Mouse (Mus musculus): Measurements from ENCODE around the gene Znhit3. TPM values are rescaled to one million over a fixed set of nuclear protein-coding genes. Genes with fewer than 3 reads are reported as not detected.

Znhit3 gene
- polyA plus RNA-seq, 1 experiment from 2014 or later = 61.8 TPM

DNA sequence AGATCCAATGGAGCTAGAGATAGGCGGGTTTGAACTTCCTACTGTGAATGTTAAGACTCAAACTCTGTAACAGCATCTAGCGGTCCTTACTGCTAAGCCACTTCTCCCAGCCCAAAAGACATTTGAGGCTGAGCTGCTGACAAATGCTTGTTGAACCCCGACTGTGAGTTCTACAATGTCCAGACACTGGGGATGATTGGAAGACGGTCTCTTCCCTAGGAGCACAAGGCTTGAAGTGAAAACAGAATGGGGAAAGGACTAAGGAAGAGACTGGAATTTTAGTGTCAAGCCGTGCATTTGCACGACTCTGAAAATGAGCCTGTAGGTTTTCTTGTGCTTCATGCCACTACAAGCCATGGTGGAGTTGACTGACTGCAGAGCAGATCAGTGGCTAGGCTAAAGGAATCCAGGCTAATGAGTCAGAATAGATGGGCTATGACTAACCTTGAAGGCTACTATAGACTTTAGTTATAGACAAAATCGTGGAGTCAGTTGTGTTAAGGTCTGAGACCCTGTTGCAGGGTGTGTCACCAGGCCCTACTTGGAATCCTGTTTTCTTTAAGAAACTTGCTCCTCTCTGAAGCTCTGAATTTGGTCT, 636 bp upstream of the Znhit3 start:
- 58% methylated on average over 7 of the region's 7 CpGs for WGBS
- no peak for ATAC-seq (replicated peaks)
- H3K27ac ChIP-seq = peak overlapping the region; percentile 61; the same call in 1 of the 2 replicates

DNA sequence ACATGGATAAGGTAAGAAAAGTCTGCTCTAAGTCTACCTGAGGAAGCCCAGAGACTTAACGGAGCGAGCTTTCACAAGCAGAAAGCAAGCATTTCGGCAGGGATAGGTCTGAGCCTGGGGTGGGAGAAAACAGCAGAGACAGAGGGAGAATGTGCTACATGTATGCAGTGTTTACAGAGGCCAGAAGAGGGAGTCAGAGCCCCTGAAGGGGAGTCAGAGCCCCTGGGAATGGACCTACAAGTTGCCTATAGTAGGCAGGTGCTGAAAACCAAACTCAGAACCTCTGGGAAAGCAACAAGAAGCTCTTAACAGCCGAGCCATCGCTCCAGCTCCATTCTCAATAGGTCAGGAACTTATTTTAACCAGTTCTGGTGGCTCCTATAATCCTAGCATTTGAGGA, 1.5 kb downstream of the Znhit3 start:
- H3K4me3 ChIP-seq = no peak overlapping the region
- 78% methylated on average over 5 of the region's 5 CpGs for WGBS
- no peak overlapping the region for H3K27ac ChIP-seq
- H3K4me1 ChIP-seq = peaks cover 23% of the 10 kb centered on the region
- no peaks in the 10 kb centered on the region for H3K9me3 ChIP-seq
- peaks cover 26% of the 10 kb centered on the region for H3K36me3 ChIP-seq (replicated peaks)
- no peak overlapping the region for H3K9ac ChIP-seq
- 0 out of 2 replicates have a peak overlapping the region, but pooled peaks have one; percentile 86 for H3K4me2 ChIP-seq
- ATAC-seq (replicated peaks) = no peak
- no peaks in the 10 kb centered on the region for H3K27me3 ChIP-seq (replicated peaks)

More for the DNA sequence above, 636 bp upstream of the Znhit3 start:
- Histone ChIP-seq H3K9ac (peak overlapping the region; percentile 49), H3K4me1 (peaks cover 23% of the 10 kb centered on the region), H3K36me3 (replicated peaks) (peaks cover 10% of the 10 kb centered on the region), H3K4me2 (peak overlapping the region; percentile 86), H3K9me3 (no peaks in the 10 kb centered on the region), H3K27me3 (replicated peaks) (no peaks in the 10 kb centered on the region), H3K4me3 (peak overlapping the region; percentile 88)

DNA sequence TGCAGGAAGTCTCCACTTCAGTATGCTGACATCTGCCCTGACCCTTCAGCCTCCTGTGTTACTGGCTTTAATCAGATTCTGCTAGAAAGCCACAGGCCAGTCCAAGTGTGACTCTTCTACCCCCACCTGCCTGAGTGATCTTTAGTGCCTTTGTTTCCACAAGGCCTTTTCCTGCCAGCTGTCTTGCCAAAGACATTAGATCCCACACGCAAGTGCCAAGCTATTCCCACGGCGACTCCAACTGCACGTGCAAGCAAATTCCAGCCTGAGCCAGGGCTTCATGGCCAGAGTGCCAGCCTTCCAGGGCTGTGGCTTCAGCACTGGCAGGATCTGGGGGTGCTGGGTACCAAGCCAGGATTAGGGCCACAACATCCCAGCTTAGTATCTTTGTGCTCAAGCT, 5.8 kb downstream of the Znhit3 start:
- Histone ChIP-seq H3K36me3 (replicated peaks) (peaks cover 50% of the 10 kb centered on the region), H3K4me2 (no peak overlapping the region), H3K27me3 (replicated peaks) (no peaks in the 10 kb centered on the region), H3K4me1 (peaks cover 14% of the 10 kb centered on the region), H3K4me3 (no peak overlapping the region), H3K27ac (no peak overlapping the region), H3K9ac (no peak overlapping the region), H3K9me3 (no peaks in the 10 kb centered on the region)
- no peak for ATAC-seq (replicated peaks)
- WGBS = 87% methylated on average over 4 of the region's 4 CpGs

DNA sequence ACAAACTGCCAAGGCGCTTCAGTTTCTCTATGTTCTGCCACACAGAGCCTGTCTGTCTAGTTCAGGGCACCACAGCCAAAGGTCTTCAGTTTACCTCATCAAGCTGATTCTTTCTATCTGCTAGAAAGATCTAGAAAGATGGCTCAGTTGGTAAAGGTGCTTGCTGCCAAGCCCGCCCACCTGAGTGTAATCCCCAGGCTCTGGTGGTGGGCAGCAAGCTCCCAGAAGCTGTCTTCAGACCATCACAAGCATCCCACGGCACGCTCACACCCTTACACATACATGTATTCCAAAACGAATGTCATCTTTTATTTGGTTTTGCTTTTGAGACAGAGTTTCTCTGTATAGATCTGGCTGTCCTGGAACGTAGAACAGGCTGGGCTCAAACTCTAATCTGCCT, 7.7 kb downstream of the Znhit3 start:
- no peak overlapping the region for H3K4me2 ChIP-seq
- H3K36me3 ChIP-seq (replicated peaks) = peaks cover 56% of the 10 kb centered on the region
- no peak for ATAC-seq (replicated peaks)
- no peak overlapping the region for H3K9ac ChIP-seq
- H3K27ac ChIP-seq = no peak overlapping the region
- H3K4me3 ChIP-seq = no peak overlapping the region
- 94% methylated on average over 6 of the region's 6 CpGs for WGBS
- no peaks in the 10 kb centered on the region for H3K27me3 ChIP-seq (replicated peaks)
- no peaks in the 10 kb centered on the region for H3K4me1 ChIP-seq
- H3K9me3 ChIP-seq = no peaks in the 10 kb centered on the region

DNA sequence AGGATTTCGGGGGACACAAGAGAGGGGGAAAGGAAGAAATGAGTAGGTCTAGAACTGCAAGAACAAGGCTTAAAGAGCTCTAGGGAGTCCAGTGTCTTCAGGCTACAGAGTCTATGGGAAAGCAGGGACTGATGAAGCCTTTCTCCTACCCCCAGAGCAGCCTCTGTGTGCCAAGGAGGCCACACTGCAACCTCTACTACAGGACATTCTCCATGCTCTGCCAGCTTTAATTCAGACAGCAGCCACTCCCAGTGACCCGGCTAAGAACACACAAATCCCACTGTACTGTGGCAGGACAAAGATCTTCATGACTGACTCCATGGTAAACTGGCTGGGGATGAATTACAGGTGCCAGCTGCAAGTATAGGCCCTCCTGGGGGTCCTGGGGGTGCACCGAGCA, 9.1 kb downstream of the Znhit3 start:
- peaks cover 61% of the 10 kb centered on the region for H3K36me3 ChIP-seq (replicated peaks)
- H3K27me3 ChIP-seq (replicated peaks) = no peaks in the 10 kb centered on the region
- no peak overlapping the region for H3K4me3 ChIP-seq
- ATAC-seq (replicated peaks) = no peak
- H3K4me1 ChIP-seq = no peaks in the 10 kb centered on the region
- WGBS = 81% methylated on average over 3 of the region's 3 CpGs
- H3K9me3 ChIP-seq = no peaks in the 10 kb centered on the region
- no peak overlapping the region for H3K4me2 ChIP-seq
- no peak overlapping the region for H3K9ac ChIP-seq
- no peak overlapping the region for H3K27ac ChIP-seq

DNA sequence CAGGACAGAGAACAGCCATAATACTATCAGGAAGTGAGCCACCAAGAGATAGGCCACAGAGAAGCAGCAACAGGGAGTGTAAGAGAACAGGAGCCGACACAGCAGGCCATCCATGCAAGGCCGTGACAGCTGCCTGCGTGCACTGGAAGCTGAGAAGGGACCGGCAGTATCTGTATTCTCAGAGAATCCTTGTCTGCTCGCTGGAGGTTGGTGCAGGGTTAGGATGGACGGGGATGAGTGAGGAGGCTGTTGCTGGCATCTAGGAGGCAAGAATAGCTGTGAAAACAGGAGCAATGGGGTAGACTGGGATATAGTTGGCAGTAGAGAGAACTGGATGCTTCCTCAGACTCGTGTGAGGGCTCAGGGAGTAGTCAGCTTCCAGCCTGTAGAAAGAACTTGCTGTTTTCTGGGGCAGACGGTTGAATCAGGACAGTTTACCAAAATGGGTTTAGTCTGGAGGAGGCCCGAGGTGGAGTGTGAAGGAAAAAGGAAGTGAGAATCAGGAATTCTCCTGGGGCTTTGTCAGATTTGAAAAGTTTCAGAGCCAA, 11.5 kb downstream of the Znhit3 start:
- 88% methylated on average over 9 of the region's 9 CpGs for WGBS
- H3K27me3 ChIP-seq (replicated peaks) = no peaks in the 10 kb centered on the region
- no peak for ATAC-seq (replicated peaks)

DNA sequence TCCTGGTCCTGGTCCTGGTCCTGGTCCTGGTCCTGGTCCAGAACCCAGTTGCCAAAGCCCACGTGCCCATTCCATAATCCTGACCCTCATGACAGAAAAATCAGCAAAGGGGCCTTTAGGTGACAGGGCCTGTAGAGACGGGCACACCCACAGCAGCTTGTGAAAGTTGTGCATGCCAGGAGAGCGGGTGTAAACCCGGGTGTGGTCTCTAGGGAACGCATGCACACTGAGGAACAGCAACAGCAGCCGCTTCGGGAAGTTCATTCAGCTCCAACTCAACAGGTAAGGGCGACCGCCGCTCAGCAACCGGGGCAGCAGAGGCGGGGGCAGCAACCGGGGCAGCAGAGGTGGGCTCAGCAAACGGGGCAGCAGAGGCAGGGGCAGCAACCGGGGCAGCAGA, 23.1 kb downstream of the Znhit3 start:
- WGBS = 90% methylated on average over 15 of the region's 15 CpGs
- H3K36me3 ChIP-seq (replicated peaks) = peaks cover 34% of the 10 kb centered on the region
- no peak overlapping the region for H3K4me2 ChIP-seq
- H3K4me3 ChIP-seq = no peak overlapping the region
- no peaks in the 10 kb centered on the region for H3K9me3 ChIP-seq
- no peaks in the 10 kb centered on the region for H3K27me3 ChIP-seq (replicated peaks)
- H3K27ac ChIP-seq = no peak overlapping the region
- ATAC-seq (replicated peaks) = no peak
- H3K9ac ChIP-seq = no peak overlapping the region
- H3K4me1 ChIP-seq = no peaks in the 10 kb centered on the region

More for the DNA sequence above, 11.5 kb downstream of the Znhit3 start:
- Histone ChIP-seq H3K4me1 (no peaks in the 10 kb centered on the region), H3K4me3 (no peak overlapping the region), H3K36me3 (replicated peaks) (peaks cover 59% of the 10 kb centered on the region), H3K9me3 (no peaks in the 10 kb centered on the region), H3K9ac (no peak overlapping the region), H3K4me2 (no peak overlapping the region), H3K27ac (no peak overlapping the region)

DNA sequence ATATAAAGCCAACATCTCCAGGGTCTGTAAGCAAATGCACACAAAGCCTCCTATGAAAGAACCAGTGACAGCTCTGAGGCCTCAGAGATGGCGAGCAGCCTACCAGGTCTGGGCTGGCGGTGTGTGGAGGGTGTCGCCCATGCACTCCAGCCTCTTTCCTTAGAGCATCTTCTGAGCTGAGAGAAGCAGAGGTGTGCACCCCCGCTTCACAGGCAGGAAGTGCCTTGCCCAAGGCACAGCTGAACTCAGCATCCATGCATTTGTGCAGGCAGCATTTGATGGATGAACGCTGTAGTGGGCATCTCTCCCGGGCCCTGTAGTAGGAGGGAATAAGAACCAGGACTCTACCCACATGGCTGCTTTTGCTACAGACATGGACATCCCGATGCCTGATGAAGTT, 24.5 kb downstream of the Znhit3 start:
- Histone ChIP-seq H3K4me1 (no peaks in the 10 kb centered on the region), H3K9me3 (no peaks in the 10 kb centered on the region), H3K27ac (no peak overlapping the region), H3K9ac (no peak overlapping the region), H3K27me3 (replicated peaks) (no peaks in the 10 kb centered on the region), H3K4me3 (no peak overlapping the region), H3K36me3 (replicated peaks) (peaks cover 38% of the 10 kb centered on the region), H3K4me2 (no peak overlapping the region)
- WGBS = 92% methylated on average over 7 of the region's 7 CpGs
- ATAC-seq (replicated peaks) = no peak

DNA sequence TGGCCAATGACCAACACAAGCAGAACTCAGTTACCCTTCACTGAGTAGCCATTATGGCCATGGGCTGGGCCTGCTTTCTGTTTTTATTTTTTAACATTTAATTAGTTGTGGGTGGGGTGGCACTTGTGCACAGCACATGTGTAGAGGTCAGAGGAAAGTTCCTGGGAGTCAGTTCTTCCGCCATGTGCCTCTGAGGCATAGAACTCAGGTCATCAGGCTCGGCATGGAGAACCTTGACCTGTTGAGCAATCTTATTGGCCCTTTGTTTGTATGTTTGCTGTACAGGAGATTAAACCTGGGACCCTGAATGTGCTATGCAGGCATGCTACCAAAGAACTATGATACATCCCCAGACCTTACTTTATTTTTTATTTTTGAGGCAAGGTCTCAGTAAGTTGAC, 26.7 kb downstream of the Znhit3 start:
- 97% methylated on average over 2 of the region's 2 CpGs for WGBS
- H3K9me3 ChIP-seq = no peaks in the 10 kb centered on the region
- no peak for ATAC-seq (replicated peaks)
- H3K4me2 ChIP-seq = no peak overlapping the region
- no peak overlapping the region for H3K9ac ChIP-seq
- no peaks in the 10 kb centered on the region for H3K4me1 ChIP-seq
- no peak overlapping the region for H3K4me3 ChIP-seq
- H3K27me3 ChIP-seq (replicated peaks) = no peaks in the 10 kb centered on the region
- H3K36me3 ChIP-seq (replicated peaks) = peaks cover 29% of the 10 kb centered on the region; the same call in 1 of the 2 replicates
- H3K27ac ChIP-seq = no peak overlapping the region

DNA sequence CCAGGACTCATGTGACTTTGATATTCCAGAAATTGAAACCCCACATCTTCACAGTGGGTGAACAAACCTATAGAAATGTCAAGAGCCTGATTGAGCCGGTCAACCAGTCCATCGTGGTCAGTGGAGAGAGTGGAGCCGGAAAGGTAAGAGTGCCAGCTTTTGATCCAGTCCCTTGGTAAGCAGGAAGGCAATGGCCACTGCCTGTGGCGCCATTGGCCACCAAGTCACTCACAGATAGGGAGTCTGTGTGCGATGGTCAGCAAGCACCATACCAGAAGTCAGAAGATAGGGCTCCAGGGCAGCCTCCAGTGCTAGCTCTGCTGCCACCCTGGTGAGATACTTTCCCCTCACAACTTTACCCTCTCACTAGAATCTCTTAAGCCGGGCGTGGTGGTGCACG, 28.1 kb downstream of the Znhit3 start:
- Histone ChIP-seq H3K4me2 (no peak overlapping the region), H3K4me1 (no peaks in the 10 kb centered on the region), H3K27me3 (replicated peaks) (no peaks in the 10 kb centered on the region), H3K9me3 (no peaks in the 10 kb centered on the region), H3K9ac (no peak overlapping the region), H3K27ac (no peak overlapping the region), H3K36me3 (replicated peaks) (peaks cover 29% of the 10 kb centered on the region; the same call in 1 of the 2 replicates), H3K4me3 (no peak overlapping the region)
- WGBS = 97% methylated on average over 8 of the region's 8 CpGs
- no peak for ATAC-seq (replicated peaks)

DNA sequence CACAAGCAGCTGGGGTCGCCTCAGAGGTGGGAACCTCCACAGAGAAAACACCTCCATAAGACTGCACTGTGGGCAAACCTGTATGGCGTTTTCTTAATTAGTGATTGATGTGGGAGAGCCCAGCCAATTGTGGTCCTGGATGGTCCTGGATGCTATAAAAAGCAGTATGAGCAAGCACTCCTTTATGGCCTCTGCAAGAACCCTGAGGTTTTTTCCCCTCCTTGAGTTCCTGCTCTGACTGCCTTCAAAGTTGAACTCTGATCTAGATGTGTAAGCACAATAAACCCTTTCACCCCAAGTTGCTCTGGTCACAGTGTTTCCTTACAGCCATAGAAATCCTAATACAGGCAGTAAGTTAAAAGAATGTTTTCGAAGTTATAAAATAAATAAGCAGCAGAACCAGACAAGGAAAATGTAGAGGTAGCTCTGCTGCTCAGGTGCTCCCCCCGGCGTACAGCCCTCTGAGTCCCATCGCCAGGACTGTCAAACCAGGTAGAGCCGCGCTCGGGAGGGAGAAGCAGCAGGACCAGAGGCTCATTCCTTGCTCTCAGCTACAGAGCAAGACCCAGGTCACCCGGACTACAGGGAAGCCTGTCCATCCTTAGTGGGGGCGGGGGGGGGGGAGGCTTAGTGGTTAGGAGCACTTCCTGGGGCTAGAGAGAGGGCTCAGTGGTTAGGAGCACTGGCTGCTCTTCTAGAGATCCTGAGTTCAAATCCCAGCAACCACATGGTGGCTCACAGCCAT, 29.2 kb downstream of the Znhit3 start:
- 95% methylated on average over 11 of the region's 11 CpGs for WGBS
- Histone ChIP-seq H3K27me3 (replicated peaks) (no peaks in the 10 kb centered on the region), H3K36me3 (replicated peaks) (peaks cover 29% of the 10 kb centered on the region; the same call in 1 of the 2 replicates), H3K4me2 (no peak overlapping the region), H3K9ac (no peak overlapping the region), H3K9me3 (no peaks in the 10 kb centered on the region), H3K4me3 (no peak overlapping the region), H3K4me1 (no peaks in the 10 kb centered on the region), H3K27ac (no peak overlapping the region)
- no peak for ATAC-seq (replicated peaks)

DNA sequence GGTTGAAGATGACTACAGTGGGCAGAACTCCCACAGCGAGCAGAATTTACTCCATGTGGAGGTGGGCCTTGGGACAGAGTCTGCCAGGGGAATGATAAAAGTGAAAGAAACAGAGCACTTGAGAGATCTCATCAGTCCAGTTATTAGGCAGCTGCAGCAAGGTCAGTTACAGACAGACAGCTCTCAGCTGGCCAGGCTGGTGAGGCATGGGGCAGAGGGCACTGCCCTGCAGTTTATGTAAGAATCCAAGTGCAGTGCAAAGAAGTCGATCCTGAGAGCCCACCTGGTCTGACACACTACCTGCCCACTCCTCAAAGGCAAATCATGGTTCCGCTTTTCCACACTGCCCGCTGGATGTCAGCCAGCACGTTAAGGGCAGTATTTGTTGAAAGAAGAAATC, 29.9 kb downstream of the Znhit3 start:
- peaks cover 27% of the 10 kb centered on the region; the same call in 1 of the 2 replicates for H3K36me3 ChIP-seq (replicated peaks)
- no peak overlapping the region for H3K9ac ChIP-seq
- H3K9me3 ChIP-seq = no peaks in the 10 kb centered on the region
- 88% methylated on average over 5 of the region's 5 CpGs for WGBS
- H3K4me2 ChIP-seq = no peak overlapping the region
- no peaks in the 10 kb centered on the region for H3K27me3 ChIP-seq (replicated peaks)
- H3K4me1 ChIP-seq = peaks cover 3% of the 10 kb centered on the region
- ATAC-seq (replicated peaks) = no peak
- H3K27ac ChIP-seq = no peak overlapping the region
- H3K4me3 ChIP-seq = no peak overlapping the region

Measured in midbrain, embryonic 15.5 days (tissue).